ENCODE assay signal across 30 mouse cellular contexts in genomic region chr1:85664266-85664665, GRCm38 (mm10).
"Had no signal": no experiment of that assay in that cellular context is flagged by ENCODE, and none has a peak within 500 bp of the region (broad histone marks: within the 10 kb centered on the region; RNA-seq: fewer than 3 reads in every experiment).

No protein-coding gene starts in this region.

- H3K9me3 ChIP-seq: limb, embryonic 10.5 days; limb, embryonic 12.5 days; limb, embryonic 13.5 days; limb, embryonic 15.5 days; liver, embryonic 12.5 days; liver, embryonic 13.5 days; liver, embryonic 15.5 days; lung, embryonic 15.5 days; megakaryocyte, embryonic 14.5 days; midbrain, embryonic 12.5 days; midbrain, embryonic 13.5 days; midbrain, embryonic 15.5 days; neural tube, embryonic 12.5 days had no signal

- ATAC-seq: liver, embryonic 12.5 days; liver, postnatal 0 days; lung, postnatal 0 days; midbrain, embryonic 13.5 days; midbrain, embryonic 15.5 days; midbrain, embryonic 16.5 days had no signal

- DNase-seq: left cerebral cortex, postnatal 4 days; liver; liver, embryonic 13.5 days; liver, postnatal 0 days; lung, adult 18-20 months; lung, adult 2 months; lung, embryonic 14.5 days; lung, postnatal 10 days; lung, postnatal 14 days; lung, postnatal 36 days; midbrain, embryonic 14.5 days had no signal

- H3K4me3 ChIP-seq: left cerebral cortex, adult 2 months; limb, embryonic 10.5 days; limb, embryonic 12.5 days; limb, embryonic 13.5 days; limb, embryonic 15.5 days; liver, embryonic 12.5 days; liver, embryonic 13.5 days; liver, embryonic 15.5 days; lung, embryonic 15.5 days; megakaryocyte, embryonic 14.5 days; midbrain, embryonic 10.5 days; midbrain, embryonic 12.5 days; midbrain, embryonic 13.5 days; midbrain, embryonic 15.5 days; myocyte; neural tube, embryonic 12.5 days had no signal

- H3K9ac ChIP-seq: limb, embryonic 12.5 days; limb, embryonic 13.5 days; limb, embryonic 15.5 days; liver, embryonic 12.5 days; liver, embryonic 13.5 days; liver, embryonic 14.5 days; liver, embryonic 15.5 days; liver, postnatal 0 days; lung, embryonic 14.5 days; lung, embryonic 15.5 days; midbrain, embryonic 12.5 days; midbrain, embryonic 13.5 days; midbrain, embryonic 15.5 days; neural tube, embryonic 12.5 days had no signal

- H3K27me3 ChIP-seq: limb, embryonic 12.5 days; limb, embryonic 13.5 days; limb, embryonic 15.5 days; liver, embryonic 12.5 days; liver, embryonic 13.5 days; liver, embryonic 15.5 days; lung, embryonic 15.5 days; megakaryocyte, embryonic 14.5 days; midbrain, embryonic 12.5 days; midbrain, embryonic 13.5 days; midbrain, embryonic 15.5 days; neural tube, embryonic 12.5 days had no signal

- H3K27ac ChIP-seq: left cerebral cortex, adult 2 months; limb, embryonic 10.5 days; limb, embryonic 12.5 days; limb, embryonic 13.5 days; limb, embryonic 15.5 days; liver, embryonic 12.5 days; liver, embryonic 13.5 days; liver, embryonic 14.5 days; liver, embryonic 15.5 days; lung, embryonic 15.5 days; macrophage; midbrain, embryonic 10.5 days; midbrain, embryonic 12.5 days; midbrain, embryonic 13.5 days; midbrain, embryonic 15.5 days; neural tube, embryonic 12.5 days had no signal

- H3K4me1 ChIP-seq: limb, embryonic 10.5 days; limb, embryonic 12.5 days; limb, embryonic 13.5 days; limb, embryonic 15.5 days; liver, embryonic 12.5 days; liver, embryonic 13.5 days; liver, embryonic 15.5 days; lung, embryonic 15.5 days; megakaryocyte, embryonic 14.5 days; midbrain, embryonic 10.5 days; midbrain, embryonic 12.5 days; midbrain, embryonic 13.5 days; midbrain, embryonic 15.5 days; neural tube, embryonic 12.5 days had no signal

- H3K36me3 ChIP-seq: limb, embryonic 10.5 days; limb, embryonic 12.5 days; limb, embryonic 13.5 days; limb, embryonic 15.5 days; liver, embryonic 12.5 days; liver, embryonic 13.5 days; liver, embryonic 15.5 days; lung, embryonic 15.5 days; midbrain, embryonic 10.5 days; midbrain, embryonic 12.5 days; midbrain, embryonic 13.5 days; midbrain, embryonic 15.5 days; neural tube, embryonic 12.5 days had no signal
